Mouse (Mus musculus) megakaryocyte, embryonic 14.5 days (primary cell): ENCODE results near the gene Fgd6.

ENCODE experiments used
- FLI1 ChIP-seq: IDR thresholded peaks from 2 replicates; pipeline ENCODE4 v1.6.1; 2012; ENCODE audit warnings: low read length, inconsistent platforms, mixed read lengths
- GATA1 ChIP-seq: IDR thresholded peaks from 3 replicates; pipeline ENCODE4 v1.6.1; 2012; ENCODE audit warnings: mixed read lengths, low read length, inconsistent platforms, borderline replicate concordance

DNA sequence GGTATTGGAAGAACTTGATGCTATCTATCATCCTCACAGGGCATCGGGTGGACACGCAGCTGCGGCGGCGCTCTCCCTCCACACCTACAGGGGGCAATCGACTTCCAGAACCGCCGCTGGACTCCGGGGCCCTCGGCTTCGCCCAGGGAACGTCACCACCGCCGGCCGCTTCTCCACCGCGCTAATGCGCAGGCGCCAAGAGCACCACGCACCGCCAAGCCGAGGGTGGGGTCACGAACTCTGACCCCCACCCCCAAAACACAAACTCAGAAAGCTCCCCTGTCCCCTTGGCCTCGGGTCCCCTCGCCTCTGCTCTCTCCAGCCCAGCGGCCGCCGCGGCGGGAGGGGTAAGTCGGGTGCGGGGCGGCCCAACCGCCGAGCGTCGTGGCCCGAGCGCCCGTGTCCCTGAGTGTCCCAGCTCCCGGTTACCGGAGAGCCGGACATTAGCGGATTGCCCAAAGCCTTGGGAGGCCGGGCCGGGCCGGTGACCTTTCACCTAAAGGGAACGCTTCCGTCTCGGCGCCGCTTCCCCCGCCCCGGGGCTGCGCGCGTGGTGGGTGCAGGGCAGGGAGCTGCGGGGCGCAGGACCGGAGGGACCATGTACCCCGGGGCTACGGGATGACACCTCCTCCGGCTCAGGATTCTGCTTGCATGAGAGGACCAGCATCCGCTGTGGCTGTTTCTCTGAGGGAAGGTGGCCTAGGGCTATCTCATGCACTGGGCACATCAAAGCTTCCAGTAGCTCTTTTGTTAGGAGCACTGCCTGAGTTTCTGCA is 112.1 kb downstream of the Fgd6 start, which contains the start of gene Nr2c1:
- TF ChIP-seq GATA1 (no peak), FLI1 (no peak)
